ENCODE assay signal across 8 mouse cellular contexts in genomic region chr19:60468254-60468762, GRCm38 (mm10). TPM values are rescaled to one million over a fixed set of nuclear protein-coding genes. Genes with fewer than 3 reads are reported as not detected.
DNase-seq lines count a peak whose midpoint lies in the region; ATAC-seq and TF ChIP-seq lines count a peak whose summit lies in the region.

TSS of gene Prlhr (minus strand) at chr19:60468304.

- peak within 1 kb of the TSS; percentile 60 for H3K4me2 ChIP-seq in limb, embryonic 13.5 days (replicated peaks)

- peaks cover 11% of the 10 kb centered on the region for H3K4me1 ChIP-seq in megakaryocyte, embryonic 14.5 days
- H3K4me1 ChIP-seq in limb, embryonic 13.5 days: peaks cover 21% of the 10 kb centered on the region
- peaks cover 6% of the 10 kb centered on the region; the same call in 1 of the 2 replicates for H3K4me1 ChIP-seq in small intestine, adult 2 months (ENCODE audit: control insufficient read depth, insufficient read depth, insufficient read length, low read length)

- DNase-seq in cerebellum, postnatal 10 days: peak; percentile 26 to 32
- no peak for DNase-seq in cerebellum, adult 9-10 months
- DNase-seq in urinary bladder, postnatal 36 days (ENCODE audit: low spot score in 2 of 2): no peak
- DNase-seq in lung, adult 18-20 months: no peak

- H3K27me3 ChIP-seq in megakaryocyte, embryonic 14.5 days (replicated peaks): peaks cover 32% of the 10 kb centered on the region
- peaks cover 43% of the 10 kb centered on the region for H3K27me3 ChIP-seq in limb, embryonic 13.5 days
- H3K27me3 ChIP-seq in small intestine, adult 2 months (ENCODE audit: control insufficient read depth, insufficient read depth, low read length): peaks cover 13% of the 10 kb centered on the region

- no peak within 1 kb of the TSS for H3K27ac ChIP-seq in limb, embryonic 13.5 days
- no peak within 1 kb of the TSS for H3K27ac ChIP-seq in small intestine, adult 2 months (ENCODE audit: insufficient read depth, low read depth, low read length)

- WGBS in limb, embryonic 13.5 days: 8% methylated on average over 17 of the region's 17 CpGs
- WGBS in small intestine, adult 2 months: 10% methylated on average over 17 of the region's 17 CpGs

- peak within 1 kb of the TSS; percentile 87 for H3K4me3 ChIP-seq in megakaryocyte, embryonic 14.5 days (replicated peaks)
- peak within 1 kb of the TSS; percentile 33 for H3K4me3 ChIP-seq in limb, embryonic 13.5 days
- peak within 1 kb of the TSS; percentile 29 for H3K4me3 ChIP-seq in small intestine, adult 2 months (ENCODE audit: low read depth, low read length)

- no peak for TF ChIP-seq CTCF in small intestine, adult 2 months (IDR thresholded peaks at IDR 0.05; ENCODE audit: extremely low read depth, insufficient read length, insufficient replicate concordance, low read depth, low read length)

- H3K9me3 ChIP-seq in megakaryocyte, embryonic 14.5 days: peaks cover 7% of the 10 kb centered on the region; the same call in 1 of the 2 replicates
- H3K9me3 ChIP-seq in limb, embryonic 13.5 days: no peaks in the 10 kb centered on the region

- no peaks in the 10 kb centered on the region for H3K36me3 ChIP-seq in megakaryocyte, embryonic 14.5 days (replicated peaks; ENCODE audit: low read length)
- no peaks in the 10 kb centered on the region for H3K36me3 ChIP-seq in limb, embryonic 13.5 days
- no peaks in the 10 kb centered on the region for H3K36me3 ChIP-seq in small intestine, adult 2 months (ENCODE audit: control insufficient read depth, insufficient read depth, low read length)

- no peak for TF ChIP-seq POLR2A in small intestine, adult 2 months (IDR thresholded peaks at IDR 0.05; ENCODE audit: low read depth, low read length)

- ATAC-seq in megakaryocyte, adult 5-6 weeks (ENCODE audit: poor library complexity, severe bottlenecking): no peak
- ATAC-seq in limb, embryonic 13.5 days (ENCODE audit: low FRiP score, low read depth): peak; percentile 48; the same call in 1 of the 2 replicates

- H3K9ac ChIP-seq in limb, embryonic 13.5 days: no peak within 1 kb of the TSS

RNA-seq across cellular contexts. Expression of gene Prlhr, which starts in this region (rescaled TPM):
- polyA plus RNA-seq in megakaryocyte, embryonic 14.5 days (2012; ENCODE audit: insufficient read depth, low replicate concordance): 1.1 TPM in 1 of 2 replicates, not detected in the other
- not detected in 2 replicates for total RNA-seq in megakaryocyte, adult 5-6 weeks (2015)
- total RNA-seq in megakaryocyte, adult 5-6 weeks (2017): not detected in 2 replicates
- polyA plus RNA-seq in limb, embryonic 13.5 days (2015; fragmentation: Nextera tagmentation; extraction: Ambion mirVana): not detected in 2 replicates
- polyA plus RNA-seq in small intestine, adult 2 months (2012; rRNA removed): not detected in 2 replicates

Comparison
In these comparisons a context has a peak if more than half of its experiments do, and no peak if none do; other contexts are left out.
1. DNase-seq: peak in cerebellum, postnatal 10 days (2 of 2); none in cerebellum, adult 9-10 months (single experiment), urinary bladder, postnatal 36 days (0 of 2) and lung, adult 18-20 months (0 of 2).
2. Peak in ATAC-seq, H3K4me3 ChIP-seq and H3K4me2 ChIP-seq in limb, embryonic 13.5 days; RNA of the gene not detected or under 1 TPM.
3. H3K4me3 ChIP-seq: peak in every context shown above with its lines; median percentile 87 in megakaryocyte, embryonic 14.5 days; 33 in limb, embryonic 13.5 days; 29 in small intestine, adult 2 months.